Mouse (Mus musculus) testis, postnatal 10 days (tissue): ENCODE data around the gene U2surp.
A peak's percentile ranks its signal among the peaks of the same experiment; 100 is the strongest.
"Not testable (repeated sequence)": the region's sequence is repeated elsewhere in the genome, so short reads cannot be mapped to it uniquely, and the experiment has no call there.

Source experiments
- DNase-seq: peaks from one replicate; pipeline ENCODE4 v3.0.0; 2021; ENCODE audit warnings: low spot score

Gene U2surp

GRCm38 (mm10) chr9:95469011-95469576 is 42.7 kb downstream of the U2surp start:
- not testable (repeated sequence) for DNase-seq

DNA sequence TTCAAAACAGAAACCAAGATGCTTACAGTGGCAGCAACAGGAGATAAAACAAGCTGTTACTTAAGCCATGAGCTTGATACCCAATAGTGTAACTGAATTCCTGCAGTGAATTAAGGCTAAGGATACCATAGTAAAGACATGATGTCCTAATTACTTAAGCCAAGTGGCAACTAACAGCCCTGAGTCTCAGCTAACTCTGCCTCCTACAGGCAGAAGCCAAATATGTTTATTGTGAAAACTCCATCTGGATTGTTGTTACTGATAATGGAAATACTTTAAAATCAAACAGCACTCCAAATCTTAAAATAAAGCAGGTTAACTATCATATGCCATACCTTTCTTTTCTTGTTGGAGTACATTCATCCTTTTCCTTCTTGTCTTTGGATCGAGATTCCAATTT is 47.8 kb downstream of the U2surp start:
- no peak for DNase-seq

GRCm38 (mm10) chr9:95451931-95452330 is 59.9 kb downstream of the U2surp start:
- no peak for DNase-seq

GRCm38 (mm10) chr9:95450586-95450985 is 61.2 kb downstream of the U2surp start:
- DNase-seq = no peak

DNA sequence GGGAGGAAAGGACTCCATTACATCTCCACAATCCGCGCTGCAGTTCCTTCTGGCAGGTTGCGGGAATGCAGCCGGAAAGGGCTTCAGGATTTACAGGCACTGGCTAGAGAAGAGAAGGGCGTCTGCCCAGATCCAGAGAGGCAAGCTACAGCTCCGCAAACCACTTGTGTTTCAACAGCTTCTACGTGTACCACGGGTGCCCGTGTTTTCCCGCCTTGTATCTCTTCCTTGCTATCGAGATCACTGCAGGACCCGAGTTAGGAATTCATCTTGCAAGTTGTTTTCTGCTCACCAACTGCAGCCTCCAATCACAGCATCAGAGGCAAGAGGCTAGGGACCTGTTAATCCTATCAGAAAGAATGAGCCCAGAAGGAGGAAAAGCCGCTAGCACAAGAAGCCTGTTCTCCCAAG is 69.5 kb downstream of the U2surp start:
- peak; percentile 56 for DNase-seq

DNA sequence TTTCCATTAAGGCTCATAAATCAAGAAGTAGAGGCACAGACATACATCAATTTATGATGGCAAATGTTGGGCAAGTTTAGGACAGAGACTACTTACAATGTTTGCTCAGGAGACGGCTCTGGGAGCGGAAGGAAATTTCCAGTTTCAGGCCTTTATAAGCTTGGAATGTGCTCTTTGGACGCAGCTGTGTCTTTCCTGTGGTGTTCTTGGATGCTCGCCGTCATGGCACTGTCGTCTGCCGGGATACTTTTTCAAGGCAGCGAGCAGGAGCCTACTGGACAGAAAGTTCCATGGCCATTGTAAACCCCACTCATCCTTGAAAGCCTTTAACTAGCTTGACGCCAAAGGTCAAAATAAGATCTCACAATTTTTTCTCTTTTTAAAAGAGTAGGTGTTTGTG is 73.9 kb downstream of the U2surp start:
- no peak for DNase-seq

DNA sequence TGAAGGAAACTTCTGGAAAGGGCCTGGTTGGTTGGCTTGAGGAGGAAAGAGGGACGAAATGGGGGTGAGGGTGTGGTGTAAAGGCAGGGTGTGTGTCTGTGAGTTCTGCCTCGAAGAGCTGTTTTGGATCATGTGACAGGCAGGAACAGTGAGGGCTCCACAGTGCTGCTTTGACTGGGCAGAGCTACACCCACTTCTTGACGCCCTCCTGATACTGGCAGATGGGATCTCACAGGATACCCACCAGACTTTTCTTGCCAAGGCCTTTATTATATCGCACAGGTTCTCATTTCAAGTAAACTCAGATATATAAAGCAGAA is 75.5 kb downstream of the U2surp start:
- no peak for DNase-seq

GRCm38 (mm10) chr9:95435506-95436293 is 76.1 kb downstream of the U2surp start:
- no peak for DNase-seq

GRCm38 (mm10) chr9:95428277-95428676 is 83.5 kb downstream of the U2surp start:
- DNase-seq = no peak

- no peak for DNase-seq
Measured at GRCm38 (mm10) chr9:95413911-95414310, 97.9 kb downstream of the U2surp start.

GRCm38 (mm10) chr9:95412047-95412446 is 99.7 kb downstream of the U2surp start:
- no peak for DNase-seq

DNA sequence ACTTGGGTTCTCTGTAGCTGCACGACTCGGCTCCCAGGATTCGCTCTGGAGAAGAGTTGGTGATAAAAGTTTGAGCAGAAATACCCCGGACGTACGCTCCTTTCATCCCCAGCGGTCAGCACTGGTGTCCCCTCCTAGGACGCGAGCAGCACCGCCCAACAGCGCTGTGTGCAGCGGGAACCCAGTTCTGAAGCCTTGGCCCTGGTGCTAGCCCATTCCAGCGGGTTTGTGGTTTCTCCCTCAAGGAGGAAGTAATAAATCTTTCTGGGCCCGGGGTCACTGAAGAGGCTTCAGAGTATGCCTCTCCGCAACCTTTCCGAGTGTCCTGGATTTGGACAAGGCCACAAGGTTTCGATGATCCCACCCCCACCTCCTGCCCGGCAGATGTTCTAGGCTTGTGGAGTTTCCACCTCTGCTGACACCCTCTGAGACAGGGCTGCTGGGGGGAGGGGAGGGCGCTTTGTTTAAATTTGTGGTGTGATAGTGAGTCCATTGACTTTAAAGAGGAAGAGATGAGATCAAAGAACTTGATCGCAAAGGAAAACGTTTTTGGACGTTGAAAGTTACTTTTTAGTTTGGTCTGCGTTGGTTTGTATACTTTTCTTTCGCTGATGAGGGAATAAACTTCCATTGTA is 104.1 kb downstream of the U2surp start:
- DNase-seq = peak; percentile 51
